Mouse (Mus musculus): ENCODE measurements at regions not wholly inside any gene's neighbourhood (a gene's known extent, or its start where the extent isn't known, plus 50 kb on each side); places are given as distances from the start of the nearest gene placed in this dataset.

- TF ChIP-seq CTCF (IDR thresholded peaks at IDR 0.05; ENCODE audit: low read depth): no peak
- TF ChIP-seq EP300 (IDR thresholded peaks at IDR 0.05; ENCODE audit: low read depth): no peak
These were observed 374.4 kb upstream of the Clnk start for GRCm38 (mm10) chr5:39251021-39251420.
